In the genomic region with DNA sequence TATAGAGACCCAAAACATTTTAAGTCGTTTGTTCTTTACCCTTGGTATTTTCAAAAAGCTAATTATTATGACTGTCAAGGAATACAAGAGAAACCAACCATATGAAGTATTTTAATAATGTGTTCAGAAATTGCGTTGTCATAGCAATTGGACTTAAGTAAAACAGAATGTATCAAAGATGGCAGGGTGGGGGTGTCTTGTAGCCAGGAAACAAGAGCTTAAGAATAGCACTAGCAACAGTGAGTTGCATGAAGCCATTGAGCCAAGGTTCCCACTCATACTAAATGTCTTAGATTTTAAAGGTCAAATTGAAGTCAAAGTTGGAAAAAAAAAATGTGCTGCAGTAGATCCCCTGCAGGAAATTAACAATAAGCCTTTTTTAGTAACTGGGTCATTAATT, we compare ENCODE assay signal across 8 mouse cellular contexts. TPM values are rescaled to one million over a fixed set of nuclear protein-coding genes. Genes with fewer than 3 reads are reported as not detected.
DNase-seq lines count a peak whose midpoint lies in the region; ATAC-seq and TF ChIP-seq lines count a peak whose summit lies in the region.

No protein-coding gene starts in this region.

- ATAC-seq in lung, postnatal 0 days, result no peak
- ATAC-seq in limb, embryonic 13.5 days (ENCODE audit: low FRiP score, low read depth), result no peak
- ATAC-seq in stomach, embryonic 15.5 days (ENCODE audit: insufficient read depth, low FRiP score, low read depth), result no peak

- H3K4me1 ChIP-seq in cerebellum, adult 2 months (ENCODE audit: control insufficient read depth, insufficient read depth, low read length), result peaks cover 16% of the 10 kb centered on the region
- peaks cover 19% of the 10 kb centered on the region; the same call in 1 of the 2 replicates for H3K4me1 ChIP-seq in lung, postnatal 0 days (ENCODE audit: insufficient read depth, low read depth, low read length)
- peaks cover 50% of the 10 kb centered on the region for H3K4me1 ChIP-seq in limb, embryonic 13.5 days
- peaks cover 31% of the 10 kb centered on the region for H3K4me1 ChIP-seq in stomach, embryonic 15.5 days

- peak overlapping the region; percentile 70 for H3K4me2 ChIP-seq in lung, postnatal 0 days (replicated peaks; ENCODE audit: low read depth, low read length)
- peak overlapping the region; percentile 71 for H3K4me2 ChIP-seq in limb, embryonic 13.5 days (replicated peaks)
- H3K4me2 ChIP-seq in stomach, embryonic 15.5 days, result peak overlapping the region; percentile 58

- H3K4me3 ChIP-seq in cerebellum, adult 2 months (replicated peaks; ENCODE audit: insufficient read depth, low read depth, low read length), result peak overlapping the region; percentile 82
- H3K4me3 ChIP-seq in lung, postnatal 0 days (ENCODE audit: low read depth, low read length), result peak overlapping the region; percentile 99
- H3K4me3 ChIP-seq in limb, embryonic 13.5 days, result peak overlapping the region; percentile 96
- peak overlapping the region; percentile 97 for H3K4me3 ChIP-seq in stomach, embryonic 15.5 days (replicated peaks)

- H3K36me3 ChIP-seq in lung, postnatal 0 days (ENCODE audit: insufficient read depth, low read length), result no peaks in the 10 kb centered on the region
- peaks cover 25% of the 10 kb centered on the region for H3K36me3 ChIP-seq in limb, embryonic 13.5 days
- H3K36me3 ChIP-seq in stomach, embryonic 15.5 days, result no peaks in the 10 kb centered on the region

- TF ChIP-seq EP300 in lung, postnatal 0 days (IDR thresholded peaks at IDR 0.05), result no peak

- no peak for TF ChIP-seq POLR2A in cerebellum, adult 2 months (IDR thresholded peaks at IDR 0.05; ENCODE audit: borderline replicate concordance, insufficient read depth, low read length)

- H3K9me3 ChIP-seq in lung, postnatal 0 days (ENCODE audit: low read length), result no peaks in the 10 kb centered on the region
- no peaks in the 10 kb centered on the region for H3K9me3 ChIP-seq in limb, embryonic 13.5 days
- no peaks in the 10 kb centered on the region for H3K9me3 ChIP-seq in stomach, embryonic 15.5 days

- no peak for DNase-seq in cerebellum, adult 2 months
- no peak for DNase-seq in cerebellum, adult 8-10 months
- peak; percentile 43 for DNase-seq in lung, postnatal 0 days (ENCODE audit: low spot score)
- DNase-seq in lung, postnatal 10 days, result no peak
- no peak for DNase-seq in spleen, postnatal 36 days (ENCODE audit: low spot score in 2 of 2)
- DNase-seq in spleen, adult 12 weeks (ENCODE audit: low spot score), result no peak

- no peak for TF ChIP-seq CTCF in cerebellum, adult 2 months (IDR thresholded peaks at IDR 0.05; ENCODE audit: borderline replicate concordance, insufficient read depth, low read depth, low read length)
- TF ChIP-seq CTCF in lung, postnatal 0 days (IDR thresholded peaks at IDR 0.05), result no peak

- H3K27me3 ChIP-seq in cerebellum, adult 2 months (ENCODE audit: control insufficient read depth, insufficient read depth, low read length), result no peaks in the 10 kb centered on the region
- no peaks in the 10 kb centered on the region for H3K27me3 ChIP-seq in lung, postnatal 0 days (replicated peaks; ENCODE audit: insufficient read depth, low read length)
- H3K27me3 ChIP-seq in limb, embryonic 13.5 days, result no peaks in the 10 kb centered on the region
- no peaks in the 10 kb centered on the region for H3K27me3 ChIP-seq in stomach, embryonic 15.5 days (replicated peaks)

- H3K27ac ChIP-seq in cerebellum, adult 2 months (ENCODE audit: insufficient read depth, low read length), result no peak overlapping the region
- no peak overlapping the region for H3K27ac ChIP-seq in lung, postnatal 0 days (ENCODE audit: low read length)
- no peak overlapping the region for H3K27ac ChIP-seq in limb, embryonic 13.5 days
- H3K27ac ChIP-seq in stomach, embryonic 15.5 days, result no peak overlapping the region

- 26% methylated on average over 2 of the region's 2 CpGs for WGBS in cerebellum, adult 2 months
- 46% methylated on average over 2 of the region's 2 CpGs for WGBS in lung, postnatal 0 days
- 67% methylated on average over 2 of the region's 2 CpGs for WGBS in limb, embryonic 13.5 days
- WGBS in stomach, embryonic 15.5 days, result 63% methylated on average over 2 of the region's 2 CpGs

- peak overlapping the region; percentile 97; the same call in 1 of the 2 replicates for H3K9ac ChIP-seq in lung, postnatal 0 days (replicated peaks; ENCODE audit: low read depth)
- peak overlapping the region; percentile 96; the same call in 1 of the 2 replicates for H3K9ac ChIP-seq in limb, embryonic 13.5 days
- no peak overlapping the region; the same call in 1 of the 2 replicates for H3K9ac ChIP-seq in stomach, embryonic 15.5 days

RNA-seq across cellular contexts. Expression of gene Sptan1, which starts 1.5 kb away (rescaled TPM):
- 922 and 988 TPM in 2 replicates for polyA plus RNA-seq in cerebellum, adult 2 months (2012; rRNA removed)
- polyA plus RNA-seq in lung, postnatal 0 days (2015; fragmentation: Nextera tagmentation; extraction: Ambion mirVana), result 112 and 115 TPM in 2 replicates
- polyA plus RNA-seq in limb, embryonic 13.5 days (2015; fragmentation: Nextera tagmentation; extraction: Ambion mirVana), result 85.5 and 90.7 TPM in 2 replicates
- polyA plus RNA-seq in stomach, embryonic 15.5 days (2015; fragmentation: Nextera tagmentation; extraction: Ambion mirVana), result 74.3 and 78.5 TPM in 2 replicates

RNA-seq across cellular contexts. Expression of gene Gle1, which starts 31.6 kb away (rescaled TPM):
- polyA plus RNA-seq in cerebellum, adult 2 months (2012; rRNA removed), result 72.7 and 74.7 TPM in 2 replicates
- polyA plus RNA-seq in lung, postnatal 0 days (2015; fragmentation: Nextera tagmentation; extraction: Ambion mirVana), result 32.4 and 33.2 TPM in 2 replicates
- 74.2 and 75.1 TPM in 2 replicates for polyA plus RNA-seq in limb, embryonic 13.5 days (2015; fragmentation: Nextera tagmentation; extraction: Ambion mirVana)
- 49.3 and 51.8 TPM in 2 replicates for polyA plus RNA-seq in stomach, embryonic 15.5 days (2015; fragmentation: Nextera tagmentation; extraction: Ambion mirVana)
